ENCODE assay signal across 14 mouse cellular contexts in genomic region chr12:115527065-115527464, GRCm38 (mm10).
"Had no signal": no experiment of that assay in that cellular context is flagged by ENCODE, and none has a peak within 500 bp of the region (broad histone marks: within the 10 kb centered on the region; RNA-seq: fewer than 3 reads in every experiment).

No protein-coding gene starts in this region.

- DNase-seq: kidney, adult 2 months; kidney, postnatal 10 days; kidney, postnatal 36 days; layer of hippocampus, postnatal 36 days; liver; lung, adult 18-20 months; lung, postnatal 10 days; lung, postnatal 4 days; retina, postnatal 1 day; right cerebral cortex, postnatal 25 days had no signal

- ATAC-seq: intestine, postnatal 0 days; liver, embryonic 12.5 days; midbrain, embryonic 13.5 days; midbrain, embryonic 16.5 days had no signal
